Mouse (Mus musculus): Measurements from ENCODE around the gene Tnnt2. TPM values are rescaled to one million over a fixed set of nuclear protein-coding genes. Genes with fewer than 3 reads are reported as not detected.

The Tnnt2 gene
- polyA plus RNA-seq, 1 experiment from 2014 or later, result 22.5 TPM

DNA sequence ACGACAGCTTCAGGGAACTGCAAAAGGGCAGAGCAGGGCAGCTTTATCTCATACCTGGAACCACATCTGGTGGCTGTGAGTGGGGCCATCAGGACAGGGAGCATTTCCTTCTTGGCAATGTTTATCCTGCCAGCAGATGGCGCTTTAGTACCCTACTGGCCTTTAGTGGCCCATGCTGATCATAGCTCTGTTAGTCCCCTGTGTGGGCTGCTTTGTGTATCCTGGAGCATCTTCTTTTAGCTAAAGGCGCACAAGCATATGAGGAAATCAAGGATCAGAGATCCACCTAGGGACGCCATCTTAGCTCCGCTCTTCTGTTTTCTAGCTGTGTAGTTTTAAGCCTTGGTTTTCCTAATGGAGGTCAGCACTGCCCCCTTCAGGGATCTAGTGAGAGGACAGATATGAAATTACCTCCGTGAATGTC lies 11.0 kb downstream of the Tnnt2 start:
- H3K4me2 ChIP-seq (ENCODE audit: low read depth), result no peak overlapping the region
- H3K4me3 ChIP-seq (ENCODE audit: low read depth, low read length), result no peak overlapping the region

DNA sequence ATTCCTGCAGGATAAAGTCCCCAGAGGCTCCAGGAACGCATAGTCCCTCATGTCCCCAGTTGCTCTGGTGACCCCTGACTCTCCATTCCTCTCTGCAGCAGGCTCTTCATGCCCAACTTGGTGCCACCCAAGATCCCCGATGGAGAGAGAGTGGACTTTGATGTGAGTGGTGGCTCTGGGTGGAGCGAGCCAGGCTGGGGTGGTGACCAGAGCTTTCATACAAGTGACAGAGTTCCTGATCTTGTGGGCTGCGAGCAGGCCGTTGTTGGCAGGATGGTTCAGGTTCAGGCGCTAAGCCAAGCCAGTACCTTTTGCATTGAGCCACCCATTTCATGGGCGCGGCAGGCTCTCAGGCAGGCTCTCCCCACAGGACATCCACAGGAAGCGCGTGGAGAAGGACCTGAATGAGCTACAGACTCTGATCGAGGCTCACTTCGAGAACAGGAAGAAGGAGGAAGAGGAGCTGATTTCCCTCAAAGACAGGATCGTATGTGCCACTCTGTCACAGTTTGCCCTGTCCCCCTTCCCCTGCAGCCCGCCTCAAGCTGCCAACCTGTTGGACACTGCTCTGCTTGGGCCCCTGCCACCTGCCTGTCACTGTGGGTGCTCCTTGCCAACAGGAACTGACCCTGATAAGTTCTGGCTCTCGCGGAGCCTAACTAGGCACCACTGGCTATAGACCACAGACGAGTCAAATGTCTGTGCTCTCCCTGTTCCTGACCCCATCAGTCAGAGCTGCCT lies 11.6 kb downstream of the Tnnt2 start:
- Histone ChIP-seq H3K9ac (ENCODE audit: low read length) (no peak overlapping the region), H3K9me3 (ENCODE audit: control insufficient read depth, low read length) (no peaks in the 10 kb centered on the region), H3K27ac (ENCODE audit: low read depth, low read length) (no peak overlapping the region), H3K4me1 (ENCODE audit: control insufficient read depth, insufficient read depth, low read length) (peaks cover 13% of the 10 kb centered on the region), H3K4me2 (ENCODE audit: low read depth) (no peak overlapping the region), H3K36me3 (ENCODE audit: control insufficient read depth, insufficient read depth, low read length) (no peaks in the 10 kb centered on the region), H3K4me3 (ENCODE audit: low read depth, low read length) (no peak overlapping the region), H3K27me3 (ENCODE audit: control insufficient read depth, insufficient read depth, low read length) (no peaks in the 10 kb centered on the region)
- ATAC-seq (ENCODE audit: insufficient read depth, low FRiP score, low TSS enrichment) (no peak), DNase-seq (ENCODE audit: low spot score) (no peak)
- WGBS, result 81% methylated on average over 17 of the region's 17 CpGs

More for the DNA sequence above, 11.0 kb downstream of the Tnnt2 start:
- Histone ChIP-seq H3K27me3 (ENCODE audit: control insufficient read depth, insufficient read depth, low read length) (no peaks in the 10 kb centered on the region), H3K9ac (ENCODE audit: low read length) (no peak overlapping the region), H3K36me3 (ENCODE audit: control insufficient read depth, insufficient read depth, low read length) (no peaks in the 10 kb centered on the region), H3K9me3 (ENCODE audit: control insufficient read depth, low read length) (no peaks in the 10 kb centered on the region), H3K27ac (ENCODE audit: low read depth, low read length) (no peak overlapping the region), H3K4me1 (ENCODE audit: control insufficient read depth, insufficient read depth, low read length) (peaks cover 7% of the 10 kb centered on the region)
- ATAC-seq (ENCODE audit: insufficient read depth, low FRiP score, low TSS enrichment), result no peak
- peak; percentile 55 for DNase-seq (ENCODE audit: low spot score)
- 30% methylated on average over 6 of the region's 6 CpGs for WGBS

DNA sequence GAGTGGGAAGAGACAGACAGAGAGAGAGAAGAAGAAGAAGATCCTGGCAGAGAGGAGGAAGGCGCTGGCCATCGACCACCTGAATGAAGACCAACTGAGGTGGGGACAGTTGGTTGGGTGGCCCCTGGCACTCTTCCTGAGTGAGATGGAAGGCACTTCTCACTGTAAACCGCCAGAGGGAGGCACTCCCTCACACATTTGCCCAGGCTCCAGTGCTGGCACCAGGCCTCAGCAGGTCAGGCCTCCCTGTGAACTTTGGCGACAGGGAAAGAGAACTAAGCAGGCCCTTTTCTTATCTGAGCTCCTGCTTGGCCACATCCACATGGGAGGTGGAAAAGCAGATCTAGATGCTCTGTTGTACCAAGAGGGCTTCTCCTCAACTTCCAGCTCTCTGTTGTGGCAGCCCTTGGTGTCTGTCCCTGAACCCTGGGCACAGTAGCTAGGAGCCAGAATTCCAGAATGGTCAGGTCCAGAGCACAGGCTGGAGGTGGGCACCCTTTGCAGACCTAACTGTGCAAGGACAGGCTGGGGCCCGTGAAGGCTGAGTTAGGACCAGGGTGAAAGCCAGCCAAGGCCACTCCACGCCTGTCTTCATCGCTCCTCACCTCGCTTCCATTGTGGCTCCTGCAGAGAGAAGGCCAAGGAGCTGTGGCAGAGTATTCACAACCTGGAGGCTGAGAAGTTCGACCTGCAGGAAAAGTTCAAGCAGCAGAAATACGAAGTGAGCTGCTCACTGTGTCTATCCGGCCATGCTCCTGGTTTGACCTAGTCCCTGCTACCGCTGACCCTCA lies 14.8 kb downstream of the Tnnt2 start:
- Histone ChIP-seq H3K9me3 (ENCODE audit: control insufficient read depth, low read length) (no peaks in the 10 kb centered on the region), H3K4me2 (ENCODE audit: low read depth) (no peak overlapping the region), H3K27ac (ENCODE audit: low read depth, low read length) (0 out of 2 replicates have a peak overlapping the region, but pooled peaks have one; percentile 2), H3K36me3 (ENCODE audit: control insufficient read depth, insufficient read depth, low read length) (no peaks in the 10 kb centered on the region), H3K4me1 (ENCODE audit: control insufficient read depth, insufficient read depth, low read length) (peaks cover 16% of the 10 kb centered on the region), H3K27me3 (ENCODE audit: control insufficient read depth, insufficient read depth, low read length) (no peaks in the 10 kb centered on the region), H3K4me3 (ENCODE audit: low read depth, low read length) (no peak overlapping the region), H3K9ac (ENCODE audit: low read length) (peak overlapping the region; percentile 6; the same call in 1 of the 2 replicates)
- DNase-seq (ENCODE audit: low spot score) (peak; percentile 35), ATAC-seq (ENCODE audit: insufficient read depth, low FRiP score, low TSS enrichment) (no peak)
- WGBS, result 70% methylated on average over 12 of the region's 12 CpGs

DNA sequence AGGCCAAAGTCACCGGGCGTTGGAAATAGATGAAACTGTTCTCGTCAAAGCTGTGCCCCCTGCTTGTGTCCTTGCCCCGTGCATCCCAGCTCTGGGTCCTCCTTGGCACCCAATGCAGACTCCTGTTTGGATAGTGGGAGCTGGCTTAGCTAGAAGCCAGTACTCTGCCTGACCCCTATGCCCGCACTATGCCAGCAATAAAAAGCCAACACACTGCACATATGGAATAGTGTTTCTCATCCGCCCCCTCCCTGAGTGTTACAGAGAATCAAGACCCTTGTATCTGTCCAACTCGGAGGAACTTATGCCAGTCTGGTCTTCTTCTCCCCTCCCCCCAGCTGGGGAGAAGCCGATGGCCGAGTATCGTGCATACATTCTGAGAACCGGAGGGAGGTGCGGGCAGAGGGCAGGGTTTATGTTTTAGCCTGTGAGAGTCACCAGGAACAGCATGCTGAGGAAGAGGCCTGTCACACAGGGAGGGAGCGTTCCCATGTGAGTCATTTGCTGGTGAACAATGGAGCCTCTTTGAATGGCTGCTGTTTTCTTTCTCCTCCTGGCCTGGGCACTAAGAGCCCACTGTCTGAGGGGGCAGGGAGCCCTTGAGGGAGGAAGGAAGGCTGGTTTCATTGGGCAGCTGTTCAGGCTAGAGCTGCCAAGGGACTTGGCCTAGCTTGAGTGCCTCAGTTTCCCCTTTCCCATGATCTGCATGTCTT lies 16.0 kb downstream of the Tnnt2 start:
- 49% methylated on average over 13 of the region's 13 CpGs for WGBS

DNA sequence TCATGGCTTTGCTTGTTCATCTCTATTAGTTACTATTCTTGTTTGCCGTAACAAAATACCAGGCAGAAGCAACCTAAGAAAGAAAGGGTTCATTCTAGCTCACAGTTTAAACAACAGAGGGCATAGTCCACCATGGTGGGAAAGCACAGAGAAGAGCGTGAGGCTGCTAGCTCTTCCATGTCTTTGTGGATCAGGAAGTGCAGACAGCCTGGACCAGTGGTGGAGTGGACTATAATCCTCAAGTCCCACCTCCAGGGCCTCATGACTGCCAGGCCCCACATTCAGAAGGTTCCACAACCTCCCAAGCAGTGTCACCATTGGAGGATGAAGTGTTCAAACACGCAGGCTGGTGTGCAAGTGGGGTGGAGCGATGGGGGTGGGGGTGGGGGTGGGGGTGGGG lies 17.0 kb downstream of the Tnnt2 start:
- no peaks in the 10 kb centered on the region for H3K9me3 ChIP-seq (ENCODE audit: control insufficient read depth, low read length)
- ATAC-seq (ENCODE audit: insufficient read depth, low FRiP score, low TSS enrichment) (no peak), DNase-seq (ENCODE audit: low spot score) (no peak)
- H3K4me2 ChIP-seq (ENCODE audit: low read depth), result no peak overlapping the region
- no peak overlapping the region for H3K4me3 ChIP-seq (ENCODE audit: low read depth, low read length)
- no peak overlapping the region for H3K9ac ChIP-seq (ENCODE audit: low read length)
- no peak overlapping the region for H3K27ac ChIP-seq (ENCODE audit: low read depth, low read length)
- WGBS, result 89% methylated on average over 4 of the region's 4 CpGs
- H3K27me3 ChIP-seq (ENCODE audit: control insufficient read depth, insufficient read depth, low read length), result no peaks in the 10 kb centered on the region
- H3K36me3 ChIP-seq (ENCODE audit: control insufficient read depth, insufficient read depth, low read length), result no peaks in the 10 kb centered on the region
- peaks cover 16% of the 10 kb centered on the region for H3K4me1 ChIP-seq (ENCODE audit: control insufficient read depth, insufficient read depth, low read length)

More for the DNA sequence above, 16.0 kb downstream of the Tnnt2 start:
- H3K4me1 ChIP-seq (ENCODE audit: control insufficient read depth, insufficient read depth, low read length), result peaks cover 16% of the 10 kb centered on the region
- H3K27me3 ChIP-seq (ENCODE audit: control insufficient read depth, insufficient read depth, low read length), result no peaks in the 10 kb centered on the region
- no peak overlapping the region; the same call in 1 of the 2 replicates for H3K4me2 ChIP-seq (ENCODE audit: low read depth)
- no peak overlapping the region for H3K27ac ChIP-seq (ENCODE audit: low read depth, low read length)
- DNase-seq (ENCODE audit: low spot score), result peak; percentile 48
- no peak overlapping the region for H3K4me3 ChIP-seq (ENCODE audit: low read depth, low read length)
- peak overlapping the region; percentile 29 for H3K9ac ChIP-seq (ENCODE audit: low read length)
- H3K9me3 ChIP-seq (ENCODE audit: control insufficient read depth, low read length), result no peaks in the 10 kb centered on the region
- ATAC-seq (ENCODE audit: insufficient read depth, low FRiP score, low TSS enrichment), result peak; percentile 70
- H3K36me3 ChIP-seq (ENCODE audit: control insufficient read depth, insufficient read depth, low read length), result no peaks in the 10 kb centered on the region

DNA sequence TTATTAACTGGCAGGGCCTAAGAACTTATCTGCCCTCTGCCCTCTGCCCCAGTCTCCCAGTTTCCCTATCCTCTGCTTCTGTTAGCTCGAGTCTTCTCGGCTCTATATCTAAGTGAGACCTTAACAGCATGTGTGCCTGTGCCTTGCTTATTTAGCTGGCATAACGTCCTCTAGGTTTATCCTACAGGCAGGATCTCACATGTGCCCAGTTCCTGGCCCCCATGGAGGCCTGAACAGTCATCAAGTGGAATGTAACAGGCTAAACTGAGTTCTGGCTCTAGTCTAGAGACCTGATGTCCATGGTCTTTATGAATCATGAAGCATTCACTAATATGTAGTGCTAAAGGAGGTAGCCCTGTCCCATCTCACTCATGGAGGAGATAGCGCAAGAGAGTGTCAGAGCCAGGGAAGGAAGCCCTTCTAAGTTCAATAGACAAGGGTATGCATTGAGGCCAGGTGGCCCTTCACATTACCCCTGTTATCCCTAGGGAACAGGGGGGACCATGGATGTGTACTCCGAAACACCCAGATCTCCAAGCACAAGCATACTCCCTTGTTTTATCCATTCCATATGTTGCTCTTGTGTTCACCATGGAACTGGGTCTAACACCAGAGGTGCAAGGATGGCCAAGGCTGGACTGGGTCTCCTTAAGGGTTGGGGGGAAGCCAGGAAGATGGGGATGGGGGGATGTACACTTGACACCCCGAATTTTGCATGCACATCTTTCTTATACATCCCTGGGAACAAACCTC lies 18.6 kb downstream of the Tnnt2 start:
- 91% methylated on average over 6 of the region's 6 CpGs for WGBS
- no peaks in the 10 kb centered on the region for H3K36me3 ChIP-seq (ENCODE audit: control insufficient read depth, insufficient read depth, low read length)

DNA sequence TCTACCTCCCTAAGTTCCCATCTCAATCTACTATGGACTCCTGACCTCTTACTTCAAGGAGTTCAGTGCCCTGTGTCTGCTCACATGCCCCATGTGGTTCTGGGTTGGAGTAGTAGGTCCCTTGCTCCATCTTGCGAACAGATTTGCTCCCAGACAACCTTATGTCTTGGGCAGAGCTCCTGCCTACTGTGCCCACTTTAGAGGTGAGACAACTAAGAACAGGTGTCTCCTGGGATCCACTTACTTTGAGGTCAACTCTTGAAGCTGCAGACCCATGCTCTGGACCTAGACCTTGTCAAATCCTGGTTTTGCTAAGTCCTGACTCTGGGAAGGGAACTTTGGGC lies 19.2 kb downstream of the Tnnt2 start:
- no peaks in the 10 kb centered on the region for H3K36me3 ChIP-seq (ENCODE audit: control insufficient read depth, insufficient read depth, low read length)
- no peak overlapping the region for H3K9ac ChIP-seq (ENCODE audit: low read length)
- WGBS, result 85% methylated on average over 1 of the region's 1 CpGs
- peaks cover 16% of the 10 kb centered on the region for H3K4me1 ChIP-seq (ENCODE audit: control insufficient read depth, insufficient read depth, low read length)
- no peaks in the 10 kb centered on the region for H3K27me3 ChIP-seq (ENCODE audit: control insufficient read depth, insufficient read depth, low read length)
- DNase-seq (ENCODE audit: low spot score) (no peak), ATAC-seq (ENCODE audit: insufficient read depth, low FRiP score, low TSS enrichment) (no peak)
- no peak overlapping the region for H3K4me3 ChIP-seq (ENCODE audit: low read depth, low read length)
- H3K9me3 ChIP-seq (ENCODE audit: control insufficient read depth, low read length), result no peaks in the 10 kb centered on the region
- no peak overlapping the region for H3K27ac ChIP-seq (ENCODE audit: low read depth, low read length)
- H3K4me2 ChIP-seq (ENCODE audit: low read depth), result no peak overlapping the region

More for the DNA sequence above, 18.6 kb downstream of the Tnnt2 start:
- no peak overlapping the region for H3K4me3 ChIP-seq (ENCODE audit: low read depth, low read length)
- H3K27me3 ChIP-seq (ENCODE audit: control insufficient read depth, insufficient read depth, low read length), result no peaks in the 10 kb centered on the region
- peaks cover 16% of the 10 kb centered on the region for H3K4me1 ChIP-seq (ENCODE audit: control insufficient read depth, insufficient read depth, low read length)
- no peak overlapping the region for H3K27ac ChIP-seq (ENCODE audit: low read depth, low read length)
- no peak for ATAC-seq (ENCODE audit: insufficient read depth, low FRiP score, low TSS enrichment)
- no peak overlapping the region for H3K9ac ChIP-seq (ENCODE audit: low read length)
- H3K9me3 ChIP-seq (ENCODE audit: control insufficient read depth, low read length), result no peaks in the 10 kb centered on the region
- no peak for DNase-seq (ENCODE audit: low spot score)
- no peak overlapping the region for H3K4me2 ChIP-seq (ENCODE audit: low read depth)

DNA sequence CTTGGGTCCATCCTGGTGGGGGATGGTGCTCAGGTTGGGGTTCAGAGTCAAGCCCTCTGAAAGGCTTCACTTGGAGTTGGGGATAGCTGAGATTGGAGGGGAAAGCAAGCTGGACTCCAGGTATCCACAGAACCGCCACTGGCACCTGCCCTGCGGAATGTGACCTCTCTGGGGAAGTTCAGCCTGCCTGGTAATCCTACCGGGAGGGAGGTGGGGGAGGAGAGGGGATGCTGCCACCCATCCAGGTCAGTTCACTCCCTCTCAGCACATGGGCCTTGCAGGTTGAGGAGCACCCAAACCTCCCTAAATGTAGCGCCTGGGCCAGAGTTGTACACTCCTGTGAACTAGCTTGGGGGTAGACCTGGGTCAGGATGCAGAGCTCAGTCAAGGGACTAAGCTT lies 19.9 kb downstream of the Tnnt2 start:
- Histone ChIP-seq H3K9me3 (ENCODE audit: control insufficient read depth, low read length) (no peaks in the 10 kb centered on the region), H3K36me3 (ENCODE audit: control insufficient read depth, insufficient read depth, low read length) (no peaks in the 10 kb centered on the region), H3K27me3 (ENCODE audit: control insufficient read depth, insufficient read depth, low read length) (no peaks in the 10 kb centered on the region), H3K4me1 (ENCODE audit: control insufficient read depth, insufficient read depth, low read length) (peaks cover 16% of the 10 kb centered on the region), H3K9ac (ENCODE audit: low read length) (no peak overlapping the region), H3K4me3 (ENCODE audit: low read depth, low read length) (no peak overlapping the region), H3K27ac (ENCODE audit: low read depth, low read length) (no peak overlapping the region), H3K4me2 (ENCODE audit: low read depth) (no peak overlapping the region)
- WGBS, result 72% methylated on average over 4 of the region's 4 CpGs
- DNase-seq (ENCODE audit: low spot score) (no peak), ATAC-seq (ENCODE audit: insufficient read depth, low FRiP score, low TSS enrichment) (no peak)
